Mouse (Mus musculus) neural tube, postnatal 0 days (tissue): ENCODE data around the gene Cox17. TPM values are rescaled to one million over a fixed set of nuclear protein-coding genes. Genes with fewer than 3 reads are reported as not detected.

Source experiments
- polyA plus RNA-seq: library from polyadenylated mRNA; unstranded; fragments of >200 nt; fragmentation: Nextera tagmentation; extraction: Ambion mirVana; gene quantifications from 2 replicates; pipeline ENCODE4 v1.2.1, GENCODE M21; 2015

Cox17 gene
- 109 and 111 TPM in 2 replicates for polyA plus RNA-seq

DNA sequence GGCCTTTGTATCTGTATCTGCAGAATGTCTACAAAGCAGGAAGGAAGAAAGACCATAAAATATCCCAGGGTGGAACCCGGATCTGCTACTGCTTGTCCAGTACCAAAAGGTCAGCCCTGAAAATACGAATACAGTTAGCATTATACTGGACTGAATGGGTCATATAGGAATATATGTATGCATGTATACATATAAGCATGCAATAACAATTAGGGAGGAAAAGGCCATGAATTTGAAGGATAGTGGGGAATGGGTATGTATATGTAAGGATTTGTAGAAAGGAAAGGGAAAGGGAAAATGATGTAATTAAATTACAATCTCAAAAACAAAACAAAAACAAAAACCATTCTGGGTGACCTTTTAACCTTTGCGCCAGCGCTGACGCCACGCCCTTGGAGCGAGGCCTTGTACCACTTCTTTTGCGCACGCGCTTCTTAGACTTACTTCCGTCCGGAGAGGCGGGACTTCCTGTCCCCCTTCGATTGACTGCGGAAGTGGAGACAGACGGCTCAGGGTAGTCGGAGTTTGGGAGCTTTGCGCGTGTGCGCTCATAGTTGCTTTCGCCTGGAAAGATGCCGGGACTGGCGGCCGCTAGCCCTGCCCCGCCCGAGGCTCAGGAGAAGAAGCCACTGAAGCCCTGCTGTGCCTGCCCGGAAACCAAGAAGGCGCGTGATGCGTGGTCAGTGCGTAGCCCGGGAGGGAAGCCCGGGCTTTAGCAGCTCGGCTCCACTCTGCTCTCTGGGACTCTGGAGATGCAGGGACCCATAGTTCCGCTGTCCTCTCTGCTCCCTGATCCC is at the start of gene Cox17, which contains the start of gene Gm21987:
Cox17 (plus strand) TSS at position 463 of the 797 bp plus-strand sequence.
Gm21987 (plus strand) TSS at position 512 of the 797 bp plus-strand sequence.

DNA sequence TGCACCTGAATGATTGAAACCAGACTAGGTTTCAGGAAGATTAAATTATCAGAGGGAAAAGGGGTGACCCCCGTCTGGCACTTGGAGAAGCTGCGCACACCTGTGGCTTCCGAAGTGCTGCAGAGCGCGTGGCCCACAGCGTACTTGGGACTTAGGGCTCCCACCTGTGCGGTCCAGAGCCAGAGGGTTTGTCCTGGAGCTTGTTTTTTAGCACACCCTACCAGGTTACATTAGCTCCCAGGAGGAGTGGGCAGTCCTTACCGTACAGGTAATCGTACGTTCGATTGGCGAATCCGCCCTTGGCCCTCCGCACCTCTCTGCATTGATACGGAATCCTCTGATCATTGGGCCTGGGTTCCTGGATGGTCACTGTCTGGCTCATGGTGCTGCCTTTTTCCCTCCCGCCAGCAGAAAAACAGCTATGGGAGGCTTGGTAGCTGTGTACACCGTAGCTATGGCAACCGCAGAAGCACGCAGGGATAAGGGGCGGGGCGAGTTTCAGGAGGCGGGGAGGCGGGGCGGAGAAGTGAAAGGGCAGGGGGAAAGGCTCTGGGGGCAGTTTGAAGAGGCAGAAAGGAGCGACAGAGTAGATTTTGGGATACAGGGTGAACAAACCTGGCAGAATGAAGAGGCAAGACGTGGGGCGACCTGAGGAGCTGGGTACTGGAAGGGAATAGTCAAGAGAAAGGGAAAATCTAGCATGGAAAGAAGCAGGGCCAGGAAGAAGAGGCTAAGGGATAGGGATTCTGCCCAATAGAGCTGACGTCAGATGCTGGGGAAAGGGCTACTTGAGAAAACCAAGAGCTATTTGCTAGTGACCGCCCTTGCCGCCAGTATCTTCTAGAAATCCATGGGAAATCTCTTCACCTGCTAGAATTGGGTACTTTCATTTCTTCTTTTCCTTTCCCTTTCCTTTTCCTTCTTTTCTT is 5.1 kb upstream of the Cox17 start, which contains the start of gene Maats1:
Maats1 (minus strand) TSS at position 748 of the 929 bp plus-strand sequence.

DNA sequence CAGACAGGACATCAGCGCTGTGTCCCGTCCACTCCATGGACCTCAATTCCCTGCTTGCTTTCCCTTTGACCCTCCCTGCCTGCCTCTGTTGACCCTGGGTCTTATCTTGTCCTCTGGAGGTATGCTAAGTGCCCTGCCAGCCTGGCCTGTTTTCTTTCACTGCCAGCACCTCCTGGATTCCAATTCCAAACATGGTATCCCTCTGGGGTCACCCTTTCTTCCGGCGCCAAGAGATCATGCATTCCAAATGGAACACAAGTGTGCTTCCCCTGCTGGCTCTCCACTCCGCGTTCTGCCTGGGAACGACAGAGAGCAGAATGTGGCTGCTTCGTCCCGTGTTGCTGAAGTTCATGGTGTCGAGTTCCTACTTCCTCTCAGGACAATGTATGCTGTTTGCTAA is 15.1 kb downstream of the Cox17 start, which contains the start of gene Popdc2:
Popdc2 (plus strand) TSS at position 277 of the 400 bp plus-strand sequence.

Other genes starting within 250 kb of the Cox17 start
- not detected in 2 replicates for gene Nr1i2, start 52.2 kb upstream of the Cox17 start, polyA plus RNA-seq
- gene Maats1, start 4.8 kb upstream of the Cox17 start, polyA plus RNA-seq, result 0.86 and 0.92 TPM in 2 replicates
- not detected in 2 replicates for gene Gm21987, start within 50 bp of the Cox17 start, polyA plus RNA-seq
- 0.11 and 0.37 TPM in 2 replicates for gene Popdc2, start 15.2 kb downstream of the Cox17 start, polyA plus RNA-seq
- gene Pla1a, start 86.2 kb downstream of the Cox17 start, polyA plus RNA-seq, result 2.2 and 2.7 TPM in 2 replicates
- 133 TPM in 2 replicates for gene Adprh, start 105.7 kb downstream of the Cox17 start, polyA plus RNA-seq
- 0.17 and 0.28 TPM in 2 replicates for gene Cd80, start 108.6 kb downstream of the Cox17 start, polyA plus RNA-seq
- gene Timmdc1, start 175.7 kb downstream of the Cox17 start, polyA plus RNA-seq, result 29.1 and 29.2 TPM in 2 replicates
- gene Poglut1, start 203.3 kb downstream of the Cox17 start, polyA plus RNA-seq, result 40.0 and 41.3 TPM in 2 replicates
- 19.9 and 22.3 TPM in 2 replicates for gene Tmem39a, start 211.7 kb downstream of the Cox17 start, polyA plus RNA-seq